Mouse (Mus musculus): ENCODE measurements around the gene Serpina1a. TPM values are rescaled to one million over a fixed set of nuclear protein-coding genes. Genes with fewer than 3 reads are reported as not detected.
"Not testable (repeated sequence)": the region's sequence is repeated elsewhere in the genome, so short reads cannot be mapped to it uniquely, and the experiment has no call there.

Gene Serpina1a
- total RNA-seq (2017): not detected in 2 replicates

DNA sequence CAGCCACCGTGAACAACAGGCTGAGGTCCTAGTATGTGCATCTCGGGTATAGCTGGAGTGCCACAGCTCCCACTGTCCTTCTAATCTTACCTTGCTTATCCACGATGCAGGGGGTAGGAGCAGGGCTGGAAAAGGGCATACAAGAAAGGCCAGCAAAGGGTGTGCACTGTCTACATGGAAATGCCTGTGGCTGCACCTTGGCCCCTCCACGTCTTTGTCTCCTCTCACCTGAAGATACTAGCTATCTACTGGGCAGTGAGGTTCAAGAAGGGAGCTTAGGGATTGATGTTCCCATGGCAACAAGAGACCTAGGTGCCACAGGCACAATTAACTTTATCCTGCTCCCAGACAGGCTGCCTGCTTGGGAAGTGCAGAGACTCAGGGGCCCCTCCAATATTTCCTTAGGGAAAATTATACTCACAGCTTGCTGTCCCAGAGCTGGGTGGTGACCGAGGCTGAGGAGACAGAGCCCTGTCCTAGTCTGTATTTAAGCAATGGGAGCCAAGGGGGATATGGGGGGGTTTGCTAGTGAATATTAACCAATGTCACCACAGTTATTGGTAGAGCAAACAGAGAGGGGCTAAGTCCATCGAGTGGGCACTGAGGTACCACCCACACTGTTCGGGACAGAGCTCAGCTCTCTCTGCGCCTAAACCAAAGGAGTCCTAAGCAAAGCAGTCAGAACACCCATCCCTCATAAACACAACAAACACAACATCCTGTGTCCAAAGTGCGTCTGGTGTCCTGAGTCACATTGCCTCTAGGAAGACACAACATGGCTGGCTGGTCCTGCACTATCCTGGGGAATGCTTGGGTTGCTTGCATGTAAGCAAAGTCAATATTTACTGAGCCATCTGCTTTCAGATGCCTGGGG lies at the start of gene Serpina1a:
Serpina1a (minus strand) TSS at position 462 of the 874 bp plus-strand sequence.
- not testable (repeated sequence) for ATAC-seq (ENCODE audit: extremely low read depth, insufficient number of reproducible peaks, low FRiP score, poor library complexity, severe bottlenecking)

DNA sequence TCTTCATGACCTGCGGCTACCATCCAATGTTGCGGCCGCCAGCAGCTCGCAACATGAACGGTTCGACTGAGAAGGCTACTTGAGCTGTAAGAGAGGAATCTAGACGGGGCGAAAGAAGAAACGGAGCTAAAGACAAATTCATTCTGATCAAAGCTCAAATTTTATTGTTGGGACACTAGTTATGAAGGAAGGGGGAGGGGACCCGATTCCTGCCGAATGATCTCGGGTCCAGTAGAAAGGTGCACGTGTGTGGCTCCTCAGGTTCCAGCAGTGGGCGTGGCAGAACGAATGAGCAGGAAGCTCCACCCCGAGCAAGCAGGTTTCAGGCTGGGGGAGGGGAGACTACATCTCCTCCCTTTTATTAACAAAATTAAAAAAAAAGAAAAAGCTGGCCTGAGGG lies 45.8 kb upstream of the Serpina1a start:
- ATAC-seq (ENCODE audit: extremely low read depth, insufficient number of reproducible peaks, low FRiP score, poor library complexity, severe bottlenecking): not testable (repeated sequence)

DNA sequence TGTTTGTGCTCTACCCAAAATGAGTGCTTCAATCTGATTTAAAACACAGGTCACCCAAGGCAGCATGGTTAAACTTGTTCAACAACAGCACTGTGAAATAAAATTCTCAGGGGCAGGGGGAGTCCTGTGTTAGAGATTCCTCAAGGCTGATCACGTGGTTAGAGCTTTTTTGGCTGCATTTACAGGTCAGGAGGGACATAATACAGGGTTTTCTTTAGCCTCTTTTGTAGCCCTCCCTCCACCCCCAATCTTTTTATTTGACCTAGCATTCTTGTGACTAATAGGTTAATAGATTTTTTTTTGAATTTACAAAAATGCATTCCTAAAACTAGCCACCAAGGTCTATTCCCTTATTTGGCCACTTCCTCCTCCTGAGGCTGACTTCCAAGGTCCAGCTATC lies 44.4 kb upstream of the Serpina1a start:
- ATAC-seq (ENCODE audit: extremely low read depth, insufficient number of reproducible peaks, low FRiP score, poor library complexity, severe bottlenecking): not testable (repeated sequence)

DNA sequence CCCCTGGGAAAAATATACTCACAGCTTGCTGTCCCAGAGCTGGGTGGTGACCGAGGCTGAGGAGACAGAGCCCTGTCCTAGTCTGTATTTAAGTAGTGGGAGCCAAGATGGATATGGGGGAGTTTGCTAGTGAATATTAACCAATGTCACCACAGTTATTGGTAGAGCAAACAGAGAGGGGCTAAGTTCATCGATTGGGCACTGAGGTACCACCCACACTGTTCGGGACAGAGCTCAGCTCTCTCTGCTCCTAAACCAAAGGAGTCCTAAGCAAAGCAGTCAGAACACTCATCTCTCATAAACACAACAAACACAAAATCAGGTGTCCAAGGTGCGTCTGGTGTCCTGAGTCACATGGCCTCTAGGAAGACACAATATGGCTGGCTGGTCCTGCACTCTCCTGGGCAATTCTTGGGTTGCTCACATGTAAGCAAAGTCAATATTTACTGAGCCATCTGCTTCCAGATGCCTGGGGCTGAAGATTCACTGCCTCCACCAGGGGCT lies 41.5 kb upstream of the Serpina1a start, which contains the start of gene Serpina1c:
Serpina1c (minus strand) TSS at position 51 of the 504 bp plus-strand sequence.
- ATAC-seq (ENCODE audit: extremely low read depth, insufficient number of reproducible peaks, low FRiP score, poor library complexity, severe bottlenecking): not testable (repeated sequence)

DNA sequence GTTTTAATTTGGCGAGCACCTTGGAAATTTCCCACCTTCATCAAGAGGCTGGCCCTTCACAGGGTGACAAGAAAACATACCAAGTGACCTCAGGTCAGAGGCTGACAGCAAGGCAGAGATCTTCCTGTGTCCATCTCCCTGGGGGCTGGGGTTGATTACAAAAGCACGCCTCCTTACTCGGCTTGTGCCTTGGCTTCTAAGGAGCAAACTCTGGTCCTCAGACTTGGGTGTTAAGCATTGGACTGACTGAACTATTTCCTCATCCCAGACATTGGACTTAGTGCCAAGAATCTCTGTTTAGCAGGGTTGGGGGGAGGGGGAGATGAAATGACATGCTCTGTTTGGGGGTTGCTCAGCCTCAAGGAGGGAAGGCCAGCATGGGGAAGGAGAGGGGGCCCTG lies 38.6 kb upstream of the Serpina1a start:
- ATAC-seq (ENCODE audit: extremely low read depth, insufficient number of reproducible peaks, low FRiP score, poor library complexity, severe bottlenecking): not testable (repeated sequence)

DNA sequence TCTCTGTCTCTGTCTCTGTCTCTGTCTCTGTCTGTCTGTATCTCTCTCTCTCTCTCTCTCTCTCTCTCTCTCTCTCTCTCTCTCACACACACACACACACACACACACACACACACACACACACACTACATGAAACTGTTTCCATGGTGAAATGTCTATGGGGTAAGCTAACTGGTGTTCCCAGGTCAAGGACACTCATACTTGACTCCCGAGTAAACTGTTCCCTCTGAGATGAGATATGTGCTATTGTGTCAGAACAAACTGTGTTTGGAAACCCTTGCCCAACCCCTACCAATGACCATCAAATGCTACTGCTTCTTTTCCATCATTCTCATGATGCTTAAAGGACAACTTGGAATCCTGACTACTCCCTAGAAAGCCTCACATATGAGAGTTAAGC lies 3.5 kb upstream of the Serpina1a start:
- ATAC-seq (ENCODE audit: extremely low read depth, insufficient number of reproducible peaks, low FRiP score, poor library complexity, severe bottlenecking): not testable (repeated sequence)

DNA sequence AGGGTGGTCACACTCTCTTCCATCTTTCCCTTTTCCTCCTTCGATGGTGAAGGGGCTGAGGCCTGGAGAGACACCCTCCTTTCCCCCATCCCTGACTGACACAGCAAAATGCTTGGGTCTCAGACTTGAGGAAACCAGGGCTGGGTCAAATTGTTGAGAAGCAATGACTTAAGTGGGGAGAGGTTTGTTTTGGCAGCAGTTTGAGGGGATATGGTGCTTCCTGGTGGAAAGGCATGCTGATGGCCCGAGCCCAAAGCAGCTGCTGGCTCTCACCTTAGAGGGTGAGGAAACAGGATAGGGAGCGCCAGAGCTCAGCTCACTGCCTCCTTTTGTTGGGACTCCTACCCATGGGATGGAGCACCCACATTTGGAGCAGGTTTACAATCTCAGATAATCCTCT lies 2.4 kb downstream of the Serpina1a start:
- no peak for ATAC-seq (ENCODE audit: extremely low read depth, insufficient number of reproducible peaks, low FRiP score, poor library complexity, severe bottlenecking)

DNA sequence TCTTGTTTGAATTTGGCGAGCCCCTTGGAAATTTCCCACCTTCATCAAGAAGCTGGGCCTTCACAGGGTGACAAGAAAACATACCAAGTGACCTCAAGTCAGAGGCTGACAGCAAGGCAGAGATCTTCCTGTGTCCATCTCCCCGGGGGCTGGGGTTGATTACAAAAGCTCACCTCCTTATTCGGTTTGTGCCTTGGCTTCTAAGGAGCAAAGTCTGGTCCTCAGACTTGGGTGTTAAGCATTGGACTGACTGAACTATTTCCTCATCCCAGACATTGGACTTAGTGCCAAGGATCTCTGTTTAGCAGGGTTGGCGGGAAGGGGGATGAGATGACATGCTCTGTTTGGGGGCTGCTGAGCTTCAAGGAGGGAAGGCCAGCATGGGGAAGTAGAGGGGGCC lies 2.8 kb downstream of the Serpina1a start:
- ATAC-seq (ENCODE audit: extremely low read depth, insufficient number of reproducible peaks, low FRiP score, poor library complexity, severe bottlenecking): not testable (repeated sequence)

DNA sequence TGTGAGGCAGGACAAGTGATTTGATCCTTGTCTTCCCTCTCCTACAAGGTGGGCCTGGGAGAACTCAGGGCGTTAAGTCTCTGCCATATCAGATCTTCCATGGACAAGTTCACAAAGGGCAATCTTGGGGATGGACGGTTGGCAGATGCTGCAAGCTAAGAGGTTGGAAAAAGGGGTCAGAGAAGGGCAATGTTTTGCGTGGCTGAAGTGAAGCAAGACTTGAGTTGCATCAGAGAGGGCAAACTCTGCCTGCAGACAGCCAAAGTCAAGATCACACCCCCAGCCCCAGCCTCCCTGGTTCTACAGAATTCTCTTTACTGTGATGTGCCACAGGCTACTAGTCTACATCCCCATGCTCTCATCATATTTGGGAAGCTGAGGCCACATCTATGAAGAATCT lies 3.8 kb downstream of the Serpina1a start:
- ATAC-seq (ENCODE audit: extremely low read depth, insufficient number of reproducible peaks, low FRiP score, poor library complexity, severe bottlenecking): not testable (repeated sequence)

DNA sequence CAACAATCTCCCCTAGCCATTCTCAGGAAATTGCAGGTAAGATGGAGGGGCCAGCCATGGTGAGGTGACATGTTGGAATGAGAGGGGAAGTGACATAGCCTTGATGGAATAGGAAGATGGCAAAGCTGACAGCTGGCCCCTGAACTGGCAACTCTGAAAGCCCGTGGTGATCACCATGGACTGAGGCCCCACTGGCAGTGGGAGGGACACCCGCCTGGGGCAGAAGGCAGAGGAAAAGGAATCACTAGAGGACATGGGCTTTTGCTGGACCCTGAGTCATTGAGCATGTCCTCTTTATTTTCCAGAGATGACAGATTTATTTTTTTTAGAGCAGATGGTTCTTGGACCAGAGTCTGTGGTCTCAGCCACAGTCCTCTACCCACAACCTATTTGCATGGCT lies 10.3 kb downstream of the Serpina1a start:
- not testable (repeated sequence) for ATAC-seq (ENCODE audit: extremely low read depth, insufficient number of reproducible peaks, low FRiP score, poor library complexity, severe bottlenecking)

DNA sequence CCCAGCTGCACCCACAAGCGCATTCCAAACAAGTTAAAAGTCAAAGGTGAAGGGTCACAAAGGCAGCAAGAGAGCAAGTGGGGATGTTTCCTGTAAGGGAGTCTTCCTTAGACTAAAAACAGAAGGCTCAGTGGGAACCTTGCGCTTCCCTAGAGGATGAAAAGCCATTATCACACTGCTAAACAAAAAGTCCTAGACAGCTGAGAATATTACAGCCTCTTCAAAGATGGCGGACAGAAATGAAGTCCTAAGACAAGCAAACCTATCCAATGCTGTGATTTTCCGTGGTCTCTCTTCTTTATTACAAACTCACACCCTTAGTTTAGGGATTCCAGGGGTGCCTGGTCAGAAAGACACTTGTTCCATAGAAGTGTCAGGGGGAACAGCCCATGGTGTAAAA lies 33.1 kb downstream of the Serpina1a start, which contains the start of gene Serpina1b:
Serpina1b (minus strand) TSS at position 101 of the 400 bp plus-strand sequence.
- not testable (repeated sequence) for ATAC-seq (ENCODE audit: extremely low read depth, insufficient number of reproducible peaks, low FRiP score, poor library complexity, severe bottlenecking)

DNA sequence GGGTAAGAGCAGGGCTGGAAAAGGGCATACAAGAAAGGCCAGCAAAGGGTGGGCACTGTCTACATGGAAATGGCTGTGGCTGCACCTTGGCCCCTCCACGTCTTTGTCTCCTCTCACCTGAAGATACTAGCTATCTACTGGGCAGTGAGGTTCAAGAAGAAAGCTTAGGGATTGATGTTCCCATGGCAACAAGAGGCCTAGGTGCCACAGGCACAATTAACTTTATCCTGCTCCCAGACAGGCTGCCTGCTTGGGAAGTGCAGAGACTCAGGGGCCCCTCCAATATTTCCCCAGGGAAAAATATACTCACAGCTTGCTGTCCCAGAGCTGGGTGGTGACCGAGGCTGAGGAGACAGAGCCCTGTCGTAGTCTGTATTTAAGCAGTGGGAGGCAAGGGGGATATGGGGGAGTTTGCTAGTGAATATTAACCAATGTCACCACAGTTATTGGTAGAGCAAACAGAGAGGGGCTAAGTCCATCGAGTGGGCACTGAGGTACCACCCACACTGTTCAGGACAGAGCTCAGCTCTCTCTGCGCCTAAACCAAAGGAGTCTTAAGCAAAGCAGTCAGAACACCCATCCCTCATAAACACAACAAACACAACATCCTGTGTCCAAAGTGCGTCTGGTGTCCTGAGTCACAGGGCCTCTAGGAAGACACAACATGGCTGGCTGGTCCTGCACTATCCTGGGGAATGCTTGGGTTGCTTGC lies 35.5 kb downstream of the Serpina1a start:
- ATAC-seq (ENCODE audit: extremely low read depth, insufficient number of reproducible peaks, low FRiP score, poor library complexity, severe bottlenecking): not testable (repeated sequence)

DNA sequence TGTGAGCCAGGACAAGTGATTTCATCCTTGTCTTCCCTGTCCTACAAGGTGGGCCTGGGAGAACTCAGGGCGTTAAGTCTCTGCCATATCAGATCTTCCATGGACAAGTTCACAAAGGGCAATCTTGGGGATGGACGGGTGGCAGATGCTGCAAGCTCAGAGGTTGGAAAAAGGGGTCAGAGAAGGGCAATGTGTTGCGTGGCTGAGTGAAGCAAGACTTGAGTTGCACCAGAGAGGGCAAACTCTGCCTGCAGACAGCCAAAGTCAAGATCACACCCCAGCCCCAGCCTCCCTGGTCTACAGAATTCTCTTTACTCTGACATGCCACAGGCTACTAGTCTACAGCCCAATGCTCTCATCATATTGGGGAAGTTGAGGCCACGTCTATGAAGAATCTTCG lies 39.5 kb downstream of the Serpina1a start:
- not testable (repeated sequence) for ATAC-seq (ENCODE audit: extremely low read depth, insufficient number of reproducible peaks, low FRiP score, poor library complexity, severe bottlenecking)

Other genes starting within 250 kb of the Serpina1a start
- gene Serpina10, start 232.1 kb downstream of the Serpina1a start, total RNA-seq (2017): not detected in 2 replicates
- gene Serpina6, start 206.3 kb downstream of the Serpina1a start, total RNA-seq (2017): not detected in 2 replicates
- gene Serpina16, start 187.4 kb downstream of the Serpina1a start, total RNA-seq (2017): not detected in 2 replicates
- gene Serpina1f, start 168.0 kb downstream of the Serpina1a start, total RNA-seq (2017): not detected in 2 replicates
- not detected in 2 replicates for gene Serpina1d, start 90.0 kb downstream of the Serpina1a start, total RNA-seq (2017)
- gene Serpina1b, start 33.2 kb downstream of the Serpina1a start, total RNA-seq (2017): not detected in 2 replicates
- not detected in 2 replicates for gene Serpina1c, start 41.3 kb upstream of the Serpina1a start, total RNA-seq (2017)
- not detected in 2 replicates for gene Serpina1e, start 95.4 kb upstream of the Serpina1a start, total RNA-seq (2017)
- 0.23 TPM in 1 of 2 replicates, not detected in the other for gene Serpina11, start 126.4 kb upstream of the Serpina1a start, total RNA-seq (2017)
- gene Serpina9, start 150.2 kb upstream of the Serpina1a start, total RNA-seq (2017): not detected in 2 replicates
- not detected in 2 replicates for gene Serpina12, start 180.9 kb upstream of the Serpina1a start, total RNA-seq (2017)
- not detected in 2 replicates for gene Serpina5, start 237.6 kb upstream of the Serpina1a start, total RNA-seq (2017)
- not detected in 2 replicates for gene Serpina3a, start 249.2 kb upstream of the Serpina1a start, total RNA-seq (2017)

All from neutrophil, adult 5-6 weeks (primary cell).